Mouse (Mus musculus) left cerebral cortex, adult 9 months (tissue): ENCODE measurements at regions not wholly inside any gene's neighbourhood (a gene's known extent, or its start where the extent isn't known, plus 50 kb on each side); places are given as distances from the start of the nearest gene placed in this dataset.

Source experiments
- DNase-seq, 2 experiments: peaks; one replicate each; pipeline ENCODE4 v3.0.0; 2022; ENCODE audit warnings: low spot score in 2 of 2

GRCm38 (mm10) chr1:185519811-185520210 lies 65.2 kb downstream of the Slc30a10 start:
- DNase-seq, result no peak

GRCm38 (mm10) chr1:185524020-185524419 lies 69.4 kb downstream of the Slc30a10 start:
- DNase-seq, result no peak

DNA sequence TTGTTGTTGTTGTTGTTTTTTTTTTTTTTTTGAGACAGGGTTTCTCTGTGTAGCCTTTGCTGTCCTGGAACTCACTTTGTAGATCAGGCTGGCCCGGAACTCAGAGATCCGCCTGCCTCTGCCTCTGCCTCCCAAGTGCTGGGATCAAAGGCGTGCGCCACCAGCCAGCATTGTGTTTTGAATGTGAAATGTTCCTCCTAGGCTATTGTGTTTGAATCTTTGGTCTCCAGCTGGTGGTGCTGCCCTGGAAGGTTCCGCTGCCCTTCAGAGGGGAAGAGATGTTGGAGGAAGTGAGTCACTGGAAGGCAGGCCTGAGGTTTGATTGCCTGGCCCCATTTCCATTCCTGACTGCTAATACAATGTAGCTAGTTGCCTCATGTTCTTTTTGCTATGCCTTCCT lies 78.8 kb downstream of the Slc30a10 start:
- DNase-seq, result no peak

DNA sequence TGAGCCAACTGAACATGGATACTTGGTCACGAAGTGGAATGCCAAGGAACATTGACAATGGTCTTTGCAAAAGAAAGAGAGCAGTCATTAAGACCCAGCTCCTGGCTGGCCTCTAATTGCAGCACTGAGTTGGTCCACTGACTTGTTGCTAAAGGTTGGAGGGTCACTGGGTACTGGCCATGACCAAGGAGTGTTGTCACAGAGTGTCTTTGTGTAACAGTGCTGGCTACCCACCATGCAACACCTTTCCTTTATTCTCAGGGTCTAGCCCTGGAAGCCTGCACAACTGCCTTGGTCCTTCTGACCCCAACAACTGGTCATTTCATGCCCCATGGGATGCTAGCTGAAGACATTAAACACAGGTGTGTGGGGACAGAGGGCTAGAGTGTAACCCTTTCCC lies 79.5 kb downstream of the Slc30a10 start:
- no peak for DNase-seq

GRCm38 (mm10) chr1:185535321-185535720 lies 80.7 kb downstream of the Slc30a10 start:
- no peak for DNase-seq

GRCm38 (mm10) chr1:185537236-185537635 lies 82.6 kb downstream of the Slc30a10 start:
- no peak for DNase-seq

GRCm38 (mm10) chr1:185539458-185539857 lies 84.8 kb downstream of the Slc30a10 start:
- DNase-seq, result no peak

GRCm38 (mm10) chr1:185546346-185546745 lies 91.7 kb downstream of the Slc30a10 start:
- DNase-seq, result peak in 1 of 2 experiments; percentile 10

DNA sequence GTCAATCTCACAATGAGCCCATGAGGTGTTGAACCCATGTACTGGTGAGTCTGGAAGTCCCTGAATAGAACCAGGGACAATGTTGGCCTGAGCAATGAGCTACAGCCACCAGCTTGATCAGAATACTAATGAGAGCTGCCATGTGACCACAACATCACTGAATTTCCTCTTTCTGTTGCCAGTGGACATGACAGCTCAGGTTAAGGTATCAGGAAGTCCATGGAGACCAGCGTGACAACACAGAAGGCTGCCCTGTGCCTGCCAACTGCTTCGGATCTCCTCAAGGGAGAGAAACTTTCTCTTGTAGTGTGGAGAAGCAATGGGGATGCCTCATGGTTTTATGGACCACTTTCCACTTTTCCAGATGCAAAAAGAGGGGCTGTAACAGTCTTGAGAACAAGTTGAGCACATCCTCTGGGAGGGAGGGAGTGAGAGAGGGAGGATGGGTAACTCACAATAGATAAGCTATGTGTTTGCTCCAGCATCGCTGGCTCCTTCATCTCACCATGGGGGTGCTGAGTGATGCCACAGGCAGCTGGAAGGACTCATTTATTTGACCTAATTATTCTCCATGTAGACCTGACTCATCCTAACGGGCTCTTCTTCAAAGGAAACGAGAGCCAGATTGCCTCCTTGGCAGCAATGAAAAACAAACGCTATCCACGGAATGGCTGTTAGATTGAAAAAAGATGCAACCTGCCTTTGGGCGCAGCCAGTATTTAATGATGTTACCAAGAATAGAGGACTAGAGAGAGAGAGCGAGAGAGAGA lies 118.3 kb downstream of the Slc30a10 start:
- peak; percentile 20 to 27 for DNase-seq

DNA sequence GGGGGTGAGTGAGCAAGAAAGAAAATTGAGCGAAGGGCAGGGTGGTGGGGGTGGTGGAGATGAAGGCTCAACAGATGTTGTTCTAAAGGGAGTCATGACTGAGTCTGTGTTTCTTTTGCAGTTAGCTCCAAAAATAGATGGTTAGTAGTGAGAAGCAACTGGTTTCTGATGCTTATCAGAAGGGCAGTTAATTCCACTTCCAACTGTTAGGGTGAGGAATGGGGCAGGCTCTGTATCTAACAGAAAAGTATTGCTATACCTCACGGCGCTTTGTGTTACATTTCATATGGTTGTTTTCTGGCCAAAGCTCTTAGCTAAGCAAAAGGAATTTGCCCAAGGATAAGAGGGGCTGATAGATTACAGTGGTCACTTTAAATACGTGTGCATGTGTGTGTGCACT lies 120.3 kb downstream of the Slc30a10 start:
- DNase-seq, result no peak

- DNase-seq, result no peak
Measured at GRCm38 (mm10) chr1:185579824-185580223, 125.2 kb downstream of the Slc30a10 start.

GRCm38 (mm10) chr1:185585191-185585870 lies 130.7 kb downstream of the Slc30a10 start:
- DNase-seq, result no peak

- DNase-seq, result no peak
Measured at GRCm38 (mm10) chr1:185587671-185588347, 133.2 kb downstream of the Slc30a10 start.

- DNase-seq, result no peak
Measured at GRCm38 (mm10) chr1:185588348-185588719, 133.7 kb downstream of the Slc30a10 start.

DNA sequence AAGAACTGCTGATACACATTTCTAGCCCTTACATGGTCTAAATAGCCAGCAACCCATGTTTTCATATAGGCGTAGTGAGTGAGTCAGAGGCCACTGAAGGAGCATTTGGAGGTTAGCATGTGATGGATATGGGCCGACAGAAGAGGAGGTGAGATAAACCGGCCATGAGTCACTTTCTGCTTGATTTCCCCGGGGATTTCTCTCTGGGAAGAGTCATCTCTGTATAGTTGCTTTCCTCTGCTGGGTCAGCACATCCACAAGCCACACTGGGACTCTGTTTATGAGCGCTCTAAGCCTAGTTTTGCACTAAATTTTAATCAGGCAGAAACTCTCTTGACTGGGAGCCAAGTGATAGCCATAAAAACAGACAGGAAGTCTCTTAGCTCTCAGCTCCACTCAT lies 142.2 kb downstream of the Slc30a10 start:
- DNase-seq, result no peak

DNA sequence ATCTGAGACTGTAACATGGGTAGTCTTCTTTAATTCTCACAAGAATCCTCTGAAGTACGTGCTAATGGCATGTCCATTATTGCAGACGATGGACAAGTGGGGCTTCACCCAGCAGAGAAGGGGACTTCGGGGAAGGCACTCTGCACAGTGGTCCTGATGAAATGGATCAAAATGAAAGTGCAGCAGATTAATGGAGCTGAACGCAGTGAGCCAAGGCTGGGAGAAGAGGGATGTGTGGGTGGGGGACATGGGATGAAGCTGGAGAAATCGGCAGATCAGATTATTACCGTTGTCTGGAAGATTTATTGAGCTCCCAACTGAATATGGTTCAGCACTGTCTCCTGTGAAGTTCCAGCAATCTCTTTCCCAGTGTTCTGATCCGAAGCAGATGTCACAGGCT lies 143.9 kb downstream of the Slc30a10 start:
- no peak for DNase-seq

DNA sequence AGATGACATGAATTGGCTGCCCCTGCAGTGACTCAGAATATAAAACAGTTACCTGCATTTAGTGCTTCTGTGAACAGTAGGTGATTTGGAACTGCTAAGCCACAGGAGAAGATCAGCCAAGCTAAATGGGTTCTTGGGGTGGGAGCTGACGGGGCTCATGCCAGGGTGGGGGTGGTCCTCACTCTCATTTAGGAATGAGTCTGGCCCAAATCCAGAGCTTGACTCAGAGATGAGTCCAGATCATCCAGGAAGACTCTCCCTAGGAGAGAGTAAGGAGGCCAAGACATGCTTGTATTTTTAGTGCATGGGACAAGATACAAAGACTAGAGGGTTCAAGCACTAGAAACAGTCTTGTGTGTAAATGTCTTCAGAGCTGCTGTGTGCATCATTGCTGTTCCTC lies 146.5 kb downstream of the Slc30a10 start:
- DNase-seq, result no peak

GRCm38 (mm10) chr1:185605996-185606395 lies 151.3 kb downstream of the Slc30a10 start:
- no peak for DNase-seq

- DNase-seq, result no peak
Measured at GRCm38 (mm10) chr1:185607611-185608010, 153.0 kb downstream of the Slc30a10 start.

GRCm38 (mm10) chr1:185608440-185608839 lies 153.8 kb downstream of the Slc30a10 start:
- DNase-seq, result no peak

GRCm38 (mm10) chr1:185610586-185610985 lies 155.9 kb downstream of the Slc30a10 start:
- peak in 1 of 2 experiments; percentile 4 for DNase-seq

GRCm38 (mm10) chr1:185615819-185616429 lies 161.3 kb downstream of the Slc30a10 start:
- no peak for DNase-seq
